Mouse (Mus musculus): ENCODE data around the gene Morn4.
"Not testable (repeated sequence)": the region's sequence is repeated elsewhere in the genome, so short reads cannot be mapped to it uniquely, and the experiment has no call there.

Gene Morn4

GRCm38 (mm10) chr19:42085690-42086089, 467 bp downstream of the Morn4 start:
- DNase-seq (ENCODE audit: low spot score in 2 of 2) = no peak

GRCm38 (mm10) chr19:42081613-42082012, 4.5 kb downstream of the Morn4 start:
- not testable (repeated sequence) for DNase-seq (ENCODE audit: low spot score in 2 of 2)

- no peak for DNase-seq (ENCODE audit: low spot score in 2 of 2)
Measured at GRCm38 (mm10) chr19:42080469-42080868, 5.7 kb downstream of the Morn4 start.

GRCm38 (mm10) chr19:42079950-42080349, 6.2 kb downstream of the Morn4 start:
- DNase-seq (ENCODE audit: low spot score in 2 of 2) = no peak

- DNase-seq (ENCODE audit: low spot score in 2 of 2) = no peak
Measured at GRCm38 (mm10) chr19:42079006-42079405, 7.2 kb downstream of the Morn4 start.

GRCm38 (mm10) chr19:42078566-42078965, 7.6 kb downstream of the Morn4 start:
- no peak for DNase-seq (ENCODE audit: low spot score in 2 of 2)

GRCm38 (mm10) chr19:42075992-42076391, 10.2 kb downstream of the Morn4 start:
- no peak for DNase-seq (ENCODE audit: low spot score in 2 of 2)

- no peak for DNase-seq (ENCODE audit: low spot score in 2 of 2)
Measured at GRCm38 (mm10) chr19:42075051-42075450, 11.1 kb downstream of the Morn4 start.

- DNase-seq (ENCODE audit: low spot score in 2 of 2) = no peak
Measured at GRCm38 (mm10) chr19:42072802-42073201, 13.4 kb downstream of the Morn4 start.

- DNase-seq (ENCODE audit: low spot score in 2 of 2) = no peak
Measured at GRCm38 (mm10) chr19:42071886-42072608, 14.1 kb downstream of the Morn4 start.

- no peak for DNase-seq (ENCODE audit: low spot score in 2 of 2)
Measured at GRCm38 (mm10) chr19:42071221-42071620, 14.9 kb downstream of the Morn4 start.

- no peak for DNase-seq (ENCODE audit: low spot score in 2 of 2)
Measured at GRCm38 (mm10) chr19:42069241-42069525, 17.0 kb downstream of the Morn4 start.

- DNase-seq (ENCODE audit: low spot score in 2 of 2) = no peak
Measured at GRCm38 (mm10) chr19:42068441-42069240, 17.5 kb downstream of the Morn4 start.

- no peak for DNase-seq (ENCODE audit: low spot score in 2 of 2)
Measured at GRCm38 (mm10) chr19:42061443-42061842, 24.7 kb downstream of the Morn4 start.

- no peak for DNase-seq (ENCODE audit: low spot score in 2 of 2)
Measured at GRCm38 (mm10) chr19:42058426-42058825, 27.7 kb downstream of the Morn4 start.

GRCm38 (mm10) chr19:42056719-42057409, 29.3 kb downstream of the Morn4 start:
- DNase-seq (ENCODE audit: low spot score in 2 of 2) = no peak

GRCm38 (mm10) chr19:42055881-42056280, 30.3 kb downstream of the Morn4 start:
- peak in 1 of 2 experiments; percentile 49 for DNase-seq (ENCODE audit: low spot score in 2 of 2)

- DNase-seq (ENCODE audit: low spot score in 2 of 2) = no peak
Measured at GRCm38 (mm10) chr19:42054255-42054654, 31.9 kb downstream of the Morn4 start.

- no peak for DNase-seq (ENCODE audit: low spot score in 2 of 2)
Measured at GRCm38 (mm10) chr19:42051948-42052347, 34.2 kb downstream of the Morn4 start, which contains the start of gene 4933411K16Rik. 4933411K16Rik (plus strand) TSS chr19:42052248.

GRCm38 (mm10) chr19:42051351-42051750, 34.8 kb downstream of the Morn4 start:
- DNase-seq (ENCODE audit: low spot score in 2 of 2) = no peak

- no peak for DNase-seq (ENCODE audit: low spot score in 2 of 2)
Measured at GRCm38 (mm10) chr19:42050251-42050650, 35.9 kb downstream of the Morn4 start.

GRCm38 (mm10) chr19:42045269-42046102, 40.7 kb downstream of the Morn4 start, which contains the start of gene Hoga1:
Hoga1 (plus strand) TSS chr19:42045610.
- peak; percentile 50 to 65 for DNase-seq (ENCODE audit: low spot score in 2 of 2)
